Mouse (Mus musculus) bone marrow macrophage, adult 2 months (primary cell): ENCODE measurements around the gene Pou2f2. TPM values are rescaled to one million over a fixed set of nuclear protein-coding genes. Genes with fewer than 3 reads are reported as not detected.
A peak's percentile ranks its signal among the peaks of the same experiment; 100 is the strongest.

ENCODE experiments used
- H3K27ac ChIP-seq: 2 replicates; pipeline ENCODE4 v1.5.1; 2012; ENCODE audit warnings: low read depth, low read length; ENCODE audit not compliant: insufficient read depth
- H3K4me1 ChIP-seq: 2 replicates; pipeline ENCODE4 v1.6.1; 2012; ENCODE audit warnings: low read length; ENCODE audit not compliant: control insufficient read depth, insufficient read depth
- H3K4me3 ChIP-seq: 2 replicates; pipeline ENCODE4 v1.5.1; 2012; ENCODE audit warnings: mild to moderate bottlenecking, low read length, moderate library complexity; ENCODE audit not compliant: insufficient read depth
- CTCF ChIP-seq: IDR thresholded peaks from 2 replicates; pipeline ENCODE4 v1.5.1; 2012; ENCODE audit warnings: low read depth, mild to moderate bottlenecking, low read length, moderate library complexity
- POLR2A ChIP-seq: IDR thresholded peaks from 2 replicates; pipeline ENCODE4 v1.6.1; 2012; ENCODE audit warnings: mild to moderate bottlenecking, low read depth, low read length, borderline replicate concordance
- polyA plus RNA-seq: library from polyadenylated mRNA; stranded (reverse); fragments of >200 nt; gene quantifications from 2 replicates; pipeline ENCODE4 v1.2.4, GENCODE M21; 2012; ENCODE audit not compliant: missing spikeins, insufficient read depth, insufficient read length

Gene Pou2f2
- polyA plus RNA-seq, 1 experiment: 121 TPM

GRCm38 (mm10) chr7:25178317-25178716, 1.2 kb downstream of the Pou2f2 start:
- Histone ChIP-seq H3K27ac (no peak overlapping the region), H3K4me3 (0 out of 2 replicates have a peak overlapping the region, but pooled peaks have one; percentile 35), H3K4me1 (no peaks in the 10 kb centered on the region; the same call in 1 of the 2 replicates)
- TF ChIP-seq CTCF: no peak
- TF ChIP-seq POLR2A: no peak

DNA sequence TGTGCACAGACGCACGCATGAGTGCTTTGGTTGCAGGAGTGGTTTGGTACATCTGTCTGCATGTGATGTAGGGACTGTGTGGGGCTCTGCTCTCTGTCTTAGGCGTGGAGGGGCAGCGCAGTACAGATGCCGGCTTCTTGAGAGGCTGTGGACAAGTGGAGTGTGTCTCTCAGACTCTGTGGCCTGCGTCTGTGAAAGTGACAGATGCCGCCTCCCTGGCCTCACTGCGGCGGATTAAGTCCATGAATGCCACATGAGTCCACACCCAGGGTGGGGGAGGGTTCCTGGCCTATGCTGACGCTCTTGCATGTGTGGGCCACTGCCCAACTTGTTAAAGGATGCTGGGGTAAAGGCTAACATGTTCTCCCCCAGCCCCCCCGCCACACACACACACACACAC, 5.2 kb downstream of the Pou2f2 start:
- Histone ChIP-seq H3K4me1 (no peaks in the 10 kb centered on the region), H3K4me3 (no peak overlapping the region), H3K27ac (no peak overlapping the region)
- TF ChIP-seq POLR2A (no peak), CTCF (no peak)

DNA sequence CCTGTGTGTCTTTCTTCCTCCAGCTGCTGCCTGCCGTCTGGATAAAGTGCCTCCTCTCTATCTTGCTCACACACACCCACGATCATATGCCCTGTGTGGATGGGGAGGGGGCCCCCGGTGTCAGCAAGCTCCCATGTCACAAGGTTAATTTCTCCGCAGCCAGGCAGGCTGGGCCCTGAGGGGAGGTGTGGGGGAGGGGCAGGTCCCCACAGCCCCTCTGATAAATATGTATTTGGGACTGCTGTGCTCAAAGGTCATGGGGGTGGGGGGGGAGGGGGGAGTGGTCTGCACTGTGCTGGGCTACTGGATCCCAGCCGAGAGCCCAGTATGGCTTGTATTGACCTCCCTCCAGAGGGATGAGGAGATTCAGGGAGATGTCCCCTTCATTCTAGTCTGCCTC, 6.9 kb downstream of the Pou2f2 start:
- H3K27ac ChIP-seq: no peak overlapping the region
- no peaks in the 10 kb centered on the region for H3K4me1 ChIP-seq
- no peak overlapping the region for H3K4me3 ChIP-seq
- TF ChIP-seq CTCF: no peak
- no peak for TF ChIP-seq POLR2A

GRCm38 (mm10) chr7:25170583-25170982, 8.9 kb downstream of the Pou2f2 start:
- Histone ChIP-seq H3K27ac (no peak overlapping the region), H3K4me3 (no peak overlapping the region), H3K4me1 (no peaks in the 10 kb centered on the region)
- TF ChIP-seq POLR2A (no peak), CTCF (no peak)

DNA sequence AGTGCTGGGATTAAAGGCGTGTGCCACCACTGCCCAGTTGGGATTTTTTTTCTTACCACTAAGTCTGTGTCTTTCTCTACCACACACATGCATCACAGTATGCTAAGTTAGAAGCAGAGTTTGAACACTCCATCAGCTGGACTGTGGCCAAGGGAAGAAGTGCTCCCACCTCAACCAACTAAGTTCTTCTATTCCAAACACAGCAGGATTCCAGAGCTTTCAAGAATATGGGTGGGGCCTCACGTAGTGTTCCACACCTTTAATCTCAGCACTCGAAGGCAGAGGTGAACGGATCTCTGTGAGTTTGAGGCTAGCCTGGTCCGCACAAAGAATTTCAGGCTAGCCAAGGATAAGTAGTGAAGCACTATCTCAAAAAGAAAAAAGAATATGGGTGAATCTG, 13.4 kb downstream of the Pou2f2 start:
- Histone ChIP-seq H3K4me1 (no peaks in the 10 kb centered on the region), H3K4me3 (no peak overlapping the region), H3K27ac (no peak overlapping the region)
- TF ChIP-seq POLR2A (no peak), CTCF (no peak)

GRCm38 (mm10) chr7:25156158-25156648, 23.3 kb downstream of the Pou2f2 start:
- Histone ChIP-seq H3K4me3 (no peak overlapping the region), H3K4me1 (no peaks in the 10 kb centered on the region), H3K27ac (no peak overlapping the region)
- TF ChIP-seq POLR2A: no peak
- TF ChIP-seq CTCF: no peak

- no peaks in the 10 kb centered on the region for H3K4me1 ChIP-seq
- H3K27ac ChIP-seq: no peak overlapping the region
- no peak overlapping the region for H3K4me3 ChIP-seq
- no peak for TF ChIP-seq POLR2A
- no peak for TF ChIP-seq CTCF
Measured at GRCm38 (mm10) chr7:25155469-25156157, 23.9 kb downstream of the Pou2f2 start.

DNA sequence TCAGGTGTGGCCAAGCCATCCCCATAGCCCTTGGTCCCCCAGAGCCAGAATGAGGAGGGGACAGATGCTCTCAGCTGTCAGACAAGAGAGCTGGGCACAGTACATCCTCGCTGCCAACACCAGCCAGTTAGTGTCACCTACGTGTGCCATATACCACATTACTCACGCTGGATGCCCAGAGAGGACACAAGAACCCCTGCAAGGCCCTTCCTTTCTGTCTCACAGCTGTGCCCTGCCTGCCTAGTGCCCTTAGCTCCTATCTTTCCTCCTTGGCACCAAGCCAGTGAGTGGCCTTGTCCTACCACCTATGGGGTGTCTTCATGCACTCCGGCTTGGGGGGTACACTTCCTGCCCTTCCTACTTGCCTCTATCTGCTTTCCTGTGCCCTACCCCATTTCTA, 24.9 kb downstream of the Pou2f2 start:
- no peak for TF ChIP-seq CTCF
- no peak for TF ChIP-seq POLR2A
- Histone ChIP-seq H3K4me1 (no peaks in the 10 kb centered on the region), H3K27ac (no peak overlapping the region), H3K4me3 (no peak overlapping the region)

- Histone ChIP-seq H3K27ac (no peak overlapping the region), H3K4me1 (no peaks in the 10 kb centered on the region)
- TF ChIP-seq POLR2A (no peak), CTCF (no peak)
Measured at GRCm38 (mm10) chr7:25153841-25154240, 25.7 kb downstream of the Pou2f2 start.

GRCm38 (mm10) chr7:25151916-25152556, 27.5 kb downstream of the Pou2f2 start:
- Histone ChIP-seq H3K4me3 (no peak overlapping the region), H3K4me1 (no peaks in the 10 kb centered on the region), H3K27ac (no peak overlapping the region)
- no peak for TF ChIP-seq CTCF
- no peak for TF ChIP-seq POLR2A

More at GRCm38 (mm10) chr7:25153841-25154240, 25.7 kb downstream of the Pou2f2 start:
- H3K4me3 ChIP-seq: no peak overlapping the region
